Mouse (Mus musculus): Measurements from ENCODE around the gene Myrip.

The Myrip gene

GRCm38 (mm10) chr9:120338172-120338571, 36.9 kb downstream of the Myrip start:
- DNase-seq (ENCODE audit: low read depth, low spot score): no peak

DNA sequence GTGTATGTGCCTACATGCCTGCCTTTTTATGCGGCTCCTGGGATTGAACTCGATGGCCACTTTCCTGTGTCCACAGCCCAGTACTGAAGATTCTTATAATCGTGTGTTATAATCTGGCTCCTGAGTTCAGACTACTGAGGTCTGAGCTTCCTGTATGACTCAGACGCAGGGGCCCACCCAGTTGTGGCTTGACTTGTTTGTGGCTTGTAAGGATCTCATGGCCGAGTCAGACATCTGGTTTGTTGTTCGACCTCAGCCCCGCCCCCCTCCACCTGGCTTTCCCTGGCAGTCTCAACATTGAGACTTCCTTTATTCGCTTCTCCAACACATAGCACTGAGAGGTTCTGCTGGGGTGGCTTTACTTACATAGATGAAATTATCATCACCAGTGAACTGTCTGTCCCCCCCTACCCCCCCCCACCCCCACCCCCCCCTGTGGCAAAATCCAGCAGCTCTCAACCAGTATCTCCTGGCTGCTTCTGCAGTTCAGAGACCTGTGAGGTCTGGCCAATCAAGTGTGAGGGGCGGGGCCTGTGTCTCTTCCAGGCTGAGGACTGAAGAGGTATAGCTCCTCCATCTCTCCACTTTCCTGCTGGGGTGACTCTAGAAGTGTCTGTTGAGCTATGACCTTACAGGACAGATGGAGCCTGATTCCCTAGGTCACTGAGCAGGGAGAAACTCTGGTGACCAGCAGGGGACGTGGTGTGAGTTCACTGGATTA, 38.8 kb downstream of the Myrip start:
- no peak for DNase-seq (ENCODE audit: low read depth, low spot score)

DNA sequence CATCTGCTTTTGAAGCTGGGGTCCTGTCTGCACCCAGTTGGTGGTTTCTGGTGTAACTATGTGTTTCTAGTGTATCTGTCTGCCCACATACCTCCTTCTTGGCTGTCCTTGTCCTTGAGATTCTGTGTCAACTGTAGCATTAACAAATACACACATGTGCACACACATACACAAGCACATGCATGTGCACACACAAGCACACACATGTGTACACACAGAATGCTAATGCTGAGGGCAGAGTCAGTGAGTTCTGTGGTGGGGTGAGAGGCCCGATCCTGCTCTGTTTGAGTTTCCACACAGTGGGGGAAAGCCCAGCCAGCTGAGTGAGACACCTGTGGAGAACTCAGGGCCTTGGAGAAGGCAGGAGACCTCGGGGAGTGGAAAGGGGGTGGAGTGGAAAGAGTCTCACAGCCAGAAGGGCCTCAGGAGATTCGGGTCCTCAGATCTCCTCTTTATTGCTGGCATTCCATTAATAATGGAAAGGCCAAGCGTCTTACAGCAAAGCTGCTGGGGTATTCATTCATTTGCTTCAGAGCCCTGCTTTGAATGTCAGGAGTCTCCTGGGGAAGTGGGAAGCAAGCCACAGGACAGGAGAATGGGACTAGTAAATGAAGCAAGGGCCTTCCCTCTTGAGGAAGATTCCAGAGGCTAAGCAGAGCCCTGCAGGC, 41.9 kb downstream of the Myrip start:
- no peak for DNase-seq (ENCODE audit: low read depth, low spot score)

GRCm38 (mm10) chr9:120345651-120346151, 44.4 kb downstream of the Myrip start:
- DNase-seq (ENCODE audit: low read depth, low spot score): peak; percentile 82

DNA sequence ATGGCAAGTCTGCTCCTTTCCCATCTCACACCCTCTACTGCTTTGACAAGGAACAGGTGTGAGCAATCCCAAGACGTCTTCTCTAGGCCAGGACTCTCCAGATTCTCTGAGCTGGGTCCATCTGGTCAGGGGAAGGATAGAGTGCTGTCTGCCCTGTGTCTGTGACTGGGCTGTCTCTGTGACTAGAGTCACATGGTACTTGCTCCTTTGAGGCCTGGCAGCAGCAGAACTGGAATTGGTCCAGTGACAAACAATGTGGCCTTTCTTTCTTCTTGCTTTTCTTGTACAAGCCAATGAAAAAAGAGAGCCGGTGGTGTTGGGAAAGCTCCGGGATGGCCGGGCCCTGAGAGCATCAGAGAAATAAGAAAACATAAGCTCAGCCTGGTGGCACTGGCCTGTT, 47.8 kb downstream of the Myrip start:
- DNase-seq (ENCODE audit: low read depth, low spot score): peak; percentile 94

GRCm38 (mm10) chr9:120350346-120350745, 49.0 kb downstream of the Myrip start:
- DNase-seq (ENCODE audit: low read depth, low spot score): no peak

- DNase-seq (ENCODE audit: low read depth, low spot score): no peak
Measured at GRCm38 (mm10) chr9:120351061-120351460, 49.7 kb downstream of the Myrip start.

- no peak for DNase-seq (ENCODE audit: low read depth, low spot score)
Measured at GRCm38 (mm10) chr9:120351474-120351873, 50.2 kb downstream of the Myrip start.

DNA sequence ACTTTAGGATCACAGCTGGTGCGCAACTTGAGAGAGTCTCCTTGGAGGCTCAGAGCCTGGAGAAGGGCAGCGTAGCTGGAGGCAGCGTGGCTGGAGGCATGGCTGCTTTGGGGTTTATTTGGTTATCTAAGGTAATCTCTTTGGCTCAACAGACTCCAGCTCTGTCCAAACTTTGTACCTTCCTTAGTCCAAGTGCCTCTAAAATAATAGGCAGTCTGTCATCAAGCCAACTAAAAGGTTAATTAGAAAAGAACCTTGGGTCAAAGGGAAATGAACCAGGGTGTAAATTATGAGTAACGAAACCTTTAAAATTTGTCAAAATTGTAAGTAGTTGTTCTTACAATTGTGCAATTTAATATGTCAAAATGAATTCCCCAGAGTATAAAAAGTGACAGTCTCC, 51.7 kb downstream of the Myrip start:
- DNase-seq (ENCODE audit: low read depth, low spot score): no peak

DNA sequence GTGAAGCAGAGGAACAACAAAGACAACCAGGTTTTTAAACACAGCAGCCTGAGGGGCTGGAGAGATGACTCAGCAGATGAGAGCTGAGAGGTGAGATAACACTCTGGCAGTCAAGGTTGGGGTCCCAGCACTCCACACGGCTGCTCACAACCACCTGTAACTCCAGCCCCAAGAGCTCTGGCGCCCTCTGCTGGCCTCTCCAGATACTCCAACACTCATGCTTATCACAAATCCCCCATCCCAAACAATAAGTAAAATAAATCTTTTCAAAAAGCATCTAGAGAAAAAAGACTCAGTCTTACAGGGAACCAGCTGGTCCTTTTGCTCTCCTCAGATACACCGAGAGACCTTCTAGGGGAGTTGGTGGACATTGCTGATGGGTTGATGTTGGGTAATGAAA, 52.7 kb downstream of the Myrip start:
- no peak for DNase-seq (ENCODE audit: low read depth, low spot score)

GRCm38 (mm10) chr9:120354550-120355345, 53.4 kb downstream of the Myrip start:
- DNase-seq (ENCODE audit: low read depth, low spot score): peak; percentile 77

GRCm38 (mm10) chr9:120356490-120356889, 55.2 kb downstream of the Myrip start:
- no peak for DNase-seq (ENCODE audit: low read depth, low spot score)

DNA sequence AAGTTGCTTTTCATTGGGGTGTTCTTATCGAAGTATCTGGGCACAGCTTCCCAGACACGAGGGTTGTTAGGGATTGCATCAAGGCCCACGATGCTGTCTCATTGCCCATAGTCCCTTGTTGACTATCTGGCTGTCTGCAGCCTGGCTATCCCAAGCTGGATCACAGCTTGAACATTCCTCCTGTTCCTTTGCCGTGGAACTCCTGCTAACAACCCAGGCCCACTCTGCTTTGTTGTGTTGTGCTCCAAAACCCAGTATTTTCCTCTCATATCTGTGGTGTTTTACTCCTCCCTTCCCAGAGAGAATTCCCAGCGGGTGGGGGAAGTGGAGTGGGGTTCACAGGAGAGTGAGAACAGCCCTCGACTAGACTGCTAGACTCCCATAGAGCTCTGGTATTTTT, 56.7 kb downstream of the Myrip start:
- DNase-seq (ENCODE audit: low read depth, low spot score): no peak

- DNase-seq (ENCODE audit: low read depth, low spot score): peak; percentile 85
Measured at GRCm38 (mm10) chr9:120360397-120361177, 59.3 kb downstream of the Myrip start.

- peak; percentile 79 for DNase-seq (ENCODE audit: low read depth, low spot score)
Measured at GRCm38 (mm10) chr9:120361656-120362055, 60.3 kb downstream of the Myrip start.

GRCm38 (mm10) chr9:120362684-120363083, 61.4 kb downstream of the Myrip start:
- DNase-seq (ENCODE audit: low read depth, low spot score): no peak

- DNase-seq (ENCODE audit: low read depth, low spot score): peak; percentile 61
Measured at GRCm38 (mm10) chr9:120364653-120365283, 63.5 kb downstream of the Myrip start.

GRCm38 (mm10) chr9:120367526-120367925, 66.2 kb downstream of the Myrip start:
- no peak for DNase-seq (ENCODE audit: low read depth, low spot score)

DNA sequence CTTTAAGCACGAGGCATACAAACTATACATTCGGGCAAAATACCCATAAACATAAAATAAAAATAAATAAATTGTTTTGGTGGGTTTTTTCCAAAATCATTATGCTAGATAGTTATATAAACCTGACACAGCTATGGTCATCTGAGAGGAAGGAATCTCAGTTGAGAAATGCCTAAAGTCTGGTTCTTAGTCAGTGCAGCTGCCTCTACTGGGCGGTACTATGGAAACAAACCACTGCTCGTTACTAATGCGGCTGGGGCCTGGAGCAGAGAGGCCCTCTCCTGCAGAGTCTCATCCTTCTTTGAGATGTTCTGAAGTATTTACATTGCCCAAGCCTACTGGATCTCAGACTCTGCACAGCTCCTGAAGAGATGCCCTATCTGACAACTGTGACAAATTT, 70.3 kb downstream of the Myrip start:
- no peak for DNase-seq (ENCODE audit: low read depth, low spot score)

DNA sequence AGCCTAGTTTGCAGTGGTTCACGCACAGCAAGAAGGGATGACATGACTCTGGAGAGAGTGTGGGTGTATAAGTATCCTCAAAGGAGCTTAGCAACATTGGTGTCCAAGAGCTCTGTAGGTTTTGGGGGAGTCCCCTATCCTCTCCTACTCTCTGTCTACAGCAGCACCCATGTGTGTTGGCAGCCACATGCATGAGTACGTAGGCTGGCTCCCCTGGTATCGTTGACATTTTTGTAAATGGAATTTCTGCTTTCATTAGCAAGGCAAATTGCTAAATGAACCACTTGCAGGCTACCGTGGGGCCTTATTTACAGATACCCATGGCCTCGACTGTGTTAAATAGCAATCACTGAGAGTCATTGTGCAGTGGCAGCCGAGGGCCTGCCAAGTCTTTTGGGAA, 71.0 kb downstream of the Myrip start:
- no peak for DNase-seq (ENCODE audit: low read depth, low spot score)

GRCm38 (mm10) chr9:120377726-120378125, 76.4 kb downstream of the Myrip start:
- peak; percentile 85 for DNase-seq (ENCODE audit: low read depth, low spot score)

Data from brain, adult 2 months (tissue).